Mouse (Mus musculus): ENCODE results near the gene Rad23a. TPM values are rescaled to one million over a fixed set of nuclear protein-coding genes. Genes with fewer than 3 reads are reported as not detected.

The Rad23a gene
- total and polyA plus RNA-seq, 2 experiments from 2014 or later = 62.5 to 90.6 TPM

DNA sequence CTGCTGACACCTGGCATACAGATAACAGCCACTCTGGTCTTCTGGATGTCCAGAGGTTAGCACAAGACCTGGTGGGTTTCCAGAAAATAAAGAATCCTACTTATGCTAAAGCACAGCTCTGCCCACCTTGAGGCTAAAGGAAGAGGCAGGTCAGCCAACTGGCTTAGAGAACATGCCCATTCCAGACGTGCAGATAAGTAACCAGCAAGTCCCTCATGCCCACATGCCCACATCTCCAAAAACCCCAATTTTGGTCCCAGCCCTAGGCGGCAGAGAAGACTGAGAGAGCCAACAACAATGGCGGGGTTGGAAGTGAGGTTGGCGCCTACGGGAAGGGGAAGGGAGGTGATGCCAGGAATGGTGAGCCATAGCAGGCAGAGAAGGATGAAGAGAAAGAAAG lies 51.1 kb downstream of the Rad23a start:
- no peak for TF ChIP-seq CTCF (IDR thresholded peaks at IDR 0.05; ENCODE audit: low read depth)
- Histone ChIP-seq H3K27me3 (ENCODE audit: insufficient read depth, low read length) (peaks cover 4% of the 10 kb centered on the region), H3K27ac (peak overlapping the region; percentile 70), H3K4me2 (ENCODE audit: low read depth, low read length) (peak overlapping the region; percentile 37), H3K9me3 (ENCODE audit: low read length) (no peaks in the 10 kb centered on the region), H3K4me3 (ENCODE audit: low read length) (no peak overlapping the region), H3K36me3 (ENCODE audit: insufficient read depth, low read length) (no peaks in the 10 kb centered on the region), H3K4me1 (ENCODE audit: insufficient read depth, low read length) (peaks cover 43% of the 10 kb centered on the region), H3K9ac (replicated peaks; ENCODE audit: low read length) (0 out of 2 replicates have a peak overlapping the region, but pooled peaks have one; percentile 13)
- no peak for ATAC-seq
- WGBS = 34% methylated on average over 5 of the region's 5 CpGs
- DNase-seq (ENCODE audit: low spot score) = no peak

DNA sequence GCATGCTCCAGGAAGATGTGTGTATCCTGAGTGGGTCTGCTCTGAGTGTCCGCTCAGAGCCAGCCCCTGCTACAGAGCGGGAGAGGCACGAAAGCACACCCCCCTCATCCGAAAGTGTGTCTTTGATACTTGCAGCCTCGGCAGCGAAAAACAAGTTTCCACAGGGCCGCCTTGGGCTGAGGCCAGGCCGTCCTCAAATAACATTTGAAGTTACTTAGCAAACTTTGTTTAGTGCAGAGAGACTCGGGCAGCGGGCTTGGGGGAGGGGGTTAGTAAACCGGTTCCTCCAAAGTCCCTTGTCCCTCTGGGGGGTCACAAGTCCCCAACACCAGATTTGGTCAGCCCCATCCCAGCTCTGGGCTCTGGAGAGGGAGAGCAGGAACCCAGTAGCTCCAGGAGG lies 51.6 kb downstream of the Rad23a start:
- DNase-seq (ENCODE audit: low spot score) (peak; percentile 66), ATAC-seq (no peak)
- Histone ChIP-seq H3K27me3 (ENCODE audit: insufficient read depth, low read length) (peaks cover 3% of the 10 kb centered on the region), H3K9ac (replicated peaks; ENCODE audit: low read length) (0 out of 2 replicates have a peak overlapping the region, but pooled peaks have one; percentile 28), H3K4me3 (ENCODE audit: low read length) (no peak overlapping the region), H3K36me3 (ENCODE audit: insufficient read depth, low read length) (no peaks in the 10 kb centered on the region), H3K9me3 (ENCODE audit: low read length) (no peaks in the 10 kb centered on the region), H3K27ac (peak overlapping the region; percentile 70), H3K4me1 (ENCODE audit: insufficient read depth, low read length) (peaks cover 47% of the 10 kb centered on the region), H3K4me2 (ENCODE audit: low read depth, low read length) (peak overlapping the region; percentile 37)
- no peak for TF ChIP-seq CTCF (IDR thresholded peaks at IDR 0.05; ENCODE audit: low read depth)
- 19% methylated on average over 11 of the region's 11 CpGs for WGBS

DNA sequence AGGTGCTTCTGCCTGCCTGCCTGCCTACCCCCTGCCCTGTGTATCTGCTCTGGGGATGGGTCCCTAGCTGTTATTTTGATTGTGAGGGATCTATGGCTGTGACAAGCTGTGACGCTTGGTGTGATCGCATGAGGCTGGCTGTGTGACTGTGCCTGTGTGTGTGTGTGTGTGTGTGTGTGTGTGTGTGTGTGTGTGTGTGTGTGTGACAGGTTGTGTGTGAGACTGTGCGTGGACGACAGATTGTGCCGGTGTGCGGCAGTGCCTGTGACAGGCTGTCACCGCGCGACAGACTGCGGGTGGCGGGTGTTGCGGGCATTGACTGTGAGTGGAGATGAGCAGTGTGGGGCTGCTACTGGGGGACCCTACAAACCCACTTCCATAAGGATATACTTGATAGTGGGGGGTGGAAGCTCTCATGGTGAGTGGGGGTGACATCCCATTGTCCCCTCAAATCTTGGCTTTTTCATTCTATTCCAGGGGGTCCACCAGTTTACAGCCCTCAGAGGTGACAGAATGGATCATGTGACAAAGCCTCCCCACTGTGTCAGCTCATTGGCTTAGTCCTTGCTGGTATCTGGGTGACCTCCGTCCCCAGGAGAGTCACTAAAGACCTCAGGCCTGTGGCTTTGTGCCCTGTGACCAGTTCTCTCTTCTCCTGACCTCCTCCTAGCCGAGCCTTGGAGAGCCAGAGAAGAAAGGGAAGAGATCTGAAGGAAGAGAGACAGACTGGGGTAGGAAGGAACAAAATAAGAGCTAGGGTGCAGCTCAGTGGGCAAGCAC lies 52.8 kb downstream of the Rad23a start:
- no peak overlapping the region for H3K4me3 ChIP-seq (ENCODE audit: low read length)
- H3K36me3 ChIP-seq (ENCODE audit: insufficient read depth, low read length) = no peaks in the 10 kb centered on the region
- no peaks in the 10 kb centered on the region for H3K9me3 ChIP-seq (ENCODE audit: low read length)
- no peak overlapping the region for H3K4me2 ChIP-seq (ENCODE audit: low read depth, low read length)
- H3K9ac ChIP-seq (replicated peaks; ENCODE audit: low read length) = no peak overlapping the region
- TF ChIP-seq CTCF (IDR thresholded peaks at IDR 0.05; ENCODE audit: low read depth) = no peak
- H3K27me3 ChIP-seq (ENCODE audit: insufficient read depth, low read length) = peaks cover 3% of the 10 kb centered on the region
- H3K27ac ChIP-seq = peak overlapping the region; percentile 70; the same call in 1 of the 2 replicates
- no peak for ATAC-seq
- H3K4me1 ChIP-seq (ENCODE audit: insufficient read depth, low read length) = peaks cover 47% of the 10 kb centered on the region
- DNase-seq (ENCODE audit: low spot score) = no peak
- 31% methylated on average over 14 of the region's 14 CpGs for WGBS

DNA sequence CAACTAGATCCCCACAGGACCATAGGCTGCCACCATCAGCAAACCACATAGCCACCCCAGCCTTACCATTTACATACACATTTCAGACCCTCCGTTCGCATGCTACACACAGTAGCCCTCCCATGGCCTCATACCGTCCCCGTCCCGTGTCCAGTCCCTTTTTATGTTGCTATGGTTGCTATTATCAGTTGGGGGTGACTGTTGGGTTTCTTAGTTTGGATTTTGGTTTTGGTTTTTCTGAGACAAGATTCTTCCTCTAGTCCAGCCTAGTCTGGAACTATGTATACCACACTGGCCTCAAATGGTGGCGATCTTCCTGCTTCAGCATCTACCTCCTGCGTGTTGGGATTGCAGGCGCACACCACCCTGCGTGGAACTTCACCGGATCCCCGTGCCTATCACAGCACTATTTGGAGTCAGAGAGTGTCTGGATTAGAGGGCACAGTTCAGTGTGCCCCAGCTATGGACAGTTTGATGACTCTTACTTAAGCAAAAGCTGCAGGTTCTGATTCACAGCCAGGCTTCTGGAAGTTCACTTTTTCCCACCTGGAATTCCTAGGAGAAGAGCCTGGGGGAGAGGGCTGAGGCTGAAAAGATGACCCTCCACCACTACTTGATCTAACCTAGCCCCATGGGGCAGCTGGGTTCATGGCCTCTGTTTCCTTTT lies 53.5 kb downstream of the Rad23a start:
- TF ChIP-seq CTCF (IDR thresholded peaks at IDR 0.05; ENCODE audit: low read depth) = no peak
- Histone ChIP-seq H3K4me3 (ENCODE audit: low read length) (no peak overlapping the region), H3K27ac (peak overlapping the region; percentile 90), H3K36me3 (ENCODE audit: insufficient read depth, low read length) (no peaks in the 10 kb centered on the region), H3K4me1 (ENCODE audit: insufficient read depth, low read length) (peaks cover 49% of the 10 kb centered on the region), H3K4me2 (ENCODE audit: low read depth, low read length) (peak overlapping the region; percentile 53), H3K9me3 (ENCODE audit: low read length) (no peaks in the 10 kb centered on the region), H3K9ac (replicated peaks; ENCODE audit: low read length) (no peak overlapping the region), H3K27me3 (ENCODE audit: insufficient read depth, low read length) (peaks cover 7% of the 10 kb centered on the region)
- DNase-seq (ENCODE audit: low spot score) (no peak), ATAC-seq (no peak)
- WGBS = 25% methylated on average over 11 of the region's 11 CpGs

DNA sequence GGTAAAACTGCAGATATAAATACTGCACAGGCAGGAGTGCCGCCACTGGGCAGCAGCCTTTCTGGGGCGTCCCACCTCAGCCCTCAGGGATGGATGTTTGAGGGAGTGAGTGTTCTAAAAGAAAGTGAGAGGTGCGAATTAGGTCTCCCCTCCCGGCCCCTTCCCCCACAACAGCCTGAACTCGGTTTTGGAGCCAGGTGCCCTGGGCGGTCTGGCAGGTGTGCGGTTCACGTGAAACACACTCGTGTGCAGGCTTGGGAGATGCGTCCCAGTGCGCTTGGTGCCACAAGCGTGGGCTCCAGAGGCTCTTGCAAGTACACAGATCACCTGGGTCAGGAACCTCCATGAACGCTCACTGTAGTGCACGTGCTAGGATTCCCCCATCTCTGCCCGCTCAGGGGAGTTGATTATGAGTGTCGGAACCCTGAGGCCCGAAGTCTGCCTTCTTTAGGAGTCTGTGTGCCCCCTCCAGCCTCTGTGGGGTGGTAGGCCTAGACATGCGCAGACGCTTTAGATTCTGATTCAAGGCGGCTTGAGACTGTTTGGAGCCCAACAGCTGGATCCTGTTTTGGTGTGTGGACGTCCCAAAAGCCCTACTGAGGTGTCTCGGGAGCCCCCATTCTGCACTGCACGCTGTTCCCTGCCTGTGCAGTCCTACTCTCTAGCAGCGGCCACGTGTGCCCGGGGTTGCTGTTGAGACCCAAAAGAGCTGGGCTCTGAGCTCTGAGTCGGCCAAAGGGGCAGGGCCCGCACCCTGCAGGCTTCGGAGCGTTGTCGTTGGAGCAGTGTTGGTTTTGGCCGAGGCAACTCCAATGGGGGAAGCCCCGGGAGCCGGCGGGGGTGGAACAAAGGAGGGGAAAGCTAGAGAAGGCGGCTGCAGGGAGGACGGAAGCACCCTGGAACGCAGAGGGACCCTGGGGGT lies 54.4 kb downstream of the Rad23a start:
- H3K4me2 ChIP-seq (ENCODE audit: low read depth, low read length) = peak overlapping the region; percentile 53
- 16% methylated on average over 37 of the region's 38 CpGs for WGBS
- H3K27ac ChIP-seq = peak overlapping the region; percentile 90
- peak; percentile 65 for ATAC-seq
- H3K4me1 ChIP-seq (ENCODE audit: insufficient read depth, low read length) = peaks cover 56% of the 10 kb centered on the region
- no peak for TF ChIP-seq CTCF (IDR thresholded peaks at IDR 0.05; ENCODE audit: low read depth)
- DNase-seq (ENCODE audit: low spot score) = peak; percentile 66
- no peaks in the 10 kb centered on the region for H3K36me3 ChIP-seq (ENCODE audit: insufficient read depth, low read length)
- H3K9me3 ChIP-seq (ENCODE audit: low read length) = no peaks in the 10 kb centered on the region
- H3K9ac ChIP-seq (replicated peaks; ENCODE audit: low read length) = peak overlapping the region; percentile 50; the same call in 1 of the 2 replicates
- H3K4me3 ChIP-seq (ENCODE audit: low read length) = no peak overlapping the region
- peaks cover 7% of the 10 kb centered on the region for H3K27me3 ChIP-seq (ENCODE audit: insufficient read depth, low read length)

DNA sequence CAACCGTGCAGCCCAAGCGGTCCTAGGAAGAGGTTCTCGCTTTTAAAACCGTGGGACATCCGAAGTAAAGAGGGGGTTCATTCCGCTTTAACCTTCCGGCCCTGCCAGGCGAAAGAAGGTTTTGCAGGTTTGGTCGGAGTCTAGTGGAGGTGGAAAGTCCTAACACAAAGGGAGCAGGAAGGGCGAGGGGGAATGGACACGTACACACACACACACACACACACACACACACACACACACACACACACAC lies 55.0 kb downstream of the Rad23a start:
- H3K36me3 ChIP-seq (ENCODE audit: insufficient read depth, low read length) = no peaks in the 10 kb centered on the region
- ATAC-seq = no peak
- H3K27ac ChIP-seq = peak overlapping the region; percentile 90
- 24% methylated on average over 11 of the region's 11 CpGs for WGBS
- H3K9ac ChIP-seq (replicated peaks; ENCODE audit: low read length) = peak overlapping the region; percentile 50; the same call in 1 of the 2 replicates
- H3K4me2 ChIP-seq (ENCODE audit: low read depth, low read length) = peak overlapping the region; percentile 53
- peaks cover 7% of the 10 kb centered on the region for H3K27me3 ChIP-seq (ENCODE audit: insufficient read depth, low read length)
- H3K4me3 ChIP-seq (ENCODE audit: low read length) = no peak overlapping the region
- no peaks in the 10 kb centered on the region for H3K9me3 ChIP-seq (ENCODE audit: low read length)
- H3K4me1 ChIP-seq (ENCODE audit: insufficient read depth, low read length) = peaks cover 54% of the 10 kb centered on the region
- no peak for TF ChIP-seq CTCF (IDR thresholded peaks at IDR 0.05; ENCODE audit: low read depth)
- DNase-seq (ENCODE audit: low spot score) = no peak
